19 mouse cellular contexts compared by ENCODE assay signal in genomic region chr10:27123763-27124162, GRCm38 (mm10).
A peak's percentile ranks its signal among the peaks of the same experiment; 100 is the strongest.
DNase-seq lines count a peak whose midpoint lies in the region; ATAC-seq and TF ChIP-seq lines count a peak whose summit lies in the region.
"Had no signal": no experiment of that assay in that cellular context is flagged by ENCODE, and none has a peak within 500 bp of the region (broad histone marks: within the 10 kb centered on the region; RNA-seq: fewer than 3 reads in every experiment).

No protein-coding gene starts in this region.

- 38% methylated on average over 5 of the region's 5 CpGs for whole genome bisulfite sequencing in forebrain, postnatal 0 days
- WGBS in forebrain, embryonic 13.5 days, result 84% methylated on average over 5 of the region's 5 CpGs
- 60% methylated on average over 5 of the region's 5 CpGs for WGBS in lung, embryonic 14.5 days

- no peaks in the 10 kb centered on the region for H3K4me1 ChIP-seq in forebrain, postnatal 0 days (ENCODE audit: insufficient read depth)
- H3K4me1 ChIP-seq in forebrain, embryonic 13.5 days, result no peaks in the 10 kb centered on the region
- H3K4me1 ChIP-seq in lung, embryonic 14.5 days (ENCODE audit: insufficient read depth), result no peaks in the 10 kb centered on the region
- H3K4me1 ChIP-seq: hindbrain, embryonic 15.5 days; midbrain, embryonic 13.5 days; neural tube, embryonic 13.5 days; stomach, embryonic 15.5 days had no signal

- no peaks in the 10 kb centered on the region for H3K9me3 ChIP-seq in forebrain, postnatal 0 days (ENCODE audit: low read length)
- H3K9me3 ChIP-seq in forebrain, embryonic 13.5 days (replicated peaks), result no peaks in the 10 kb centered on the region
- no peaks in the 10 kb centered on the region for H3K9me3 ChIP-seq in lung, embryonic 14.5 days (ENCODE audit: low read depth, low read length)
- H3K9me3 ChIP-seq: hindbrain, embryonic 15.5 days; midbrain, embryonic 13.5 days; neural tube, embryonic 13.5 days; stomach, embryonic 15.5 days had no signal

- no peak overlapping the region for H3K4me2 ChIP-seq in forebrain, postnatal 0 days (ENCODE audit: low read depth)
- no peak overlapping the region for H3K4me2 ChIP-seq in forebrain, embryonic 13.5 days
- no peak overlapping the region for H3K4me2 ChIP-seq in lung, embryonic 14.5 days
- H3K4me2 ChIP-seq: hindbrain, embryonic 15.5 days; midbrain, embryonic 13.5 days; neural tube, embryonic 13.5 days; stomach, embryonic 15.5 days had no signal

- no peak overlapping the region for H3K27ac ChIP-seq in forebrain, postnatal 0 days (ENCODE audit: low read depth, low read length)
- no peak overlapping the region for H3K27ac ChIP-seq in forebrain, embryonic 13.5 days
- no peak overlapping the region for H3K27ac ChIP-seq in lung, embryonic 14.5 days (ENCODE audit: low read depth)
- H3K27ac ChIP-seq: hindbrain, embryonic 15.5 days; midbrain, embryonic 13.5 days; neural tube, embryonic 13.5 days; stomach, embryonic 15.5 days had no signal

- H3K4me3 ChIP-seq in forebrain, postnatal 0 days (ENCODE audit: low read depth, low read length), result no peak overlapping the region
- no peak overlapping the region for H3K4me3 ChIP-seq in forebrain, embryonic 13.5 days
- H3K4me3 ChIP-seq in lung, embryonic 14.5 days (ENCODE audit: low read depth, low read length), result no peak overlapping the region
- H3K4me3 ChIP-seq: hindbrain, embryonic 15.5 days; midbrain, embryonic 13.5 days; neural tube, embryonic 13.5 days; stomach, embryonic 15.5 days had no signal

- H3K36me3 ChIP-seq in forebrain, postnatal 0 days (ENCODE audit: insufficient read depth), result no peaks in the 10 kb centered on the region
- no peaks in the 10 kb centered on the region for H3K36me3 ChIP-seq in forebrain, embryonic 13.5 days (ENCODE audit: poor library complexity, severe bottlenecking)
- no peaks in the 10 kb centered on the region for H3K36me3 ChIP-seq in lung, embryonic 14.5 days (ENCODE audit: insufficient read depth)
- H3K36me3 ChIP-seq: hindbrain, embryonic 15.5 days; midbrain, embryonic 13.5 days; neural tube, embryonic 13.5 days; stomach, embryonic 15.5 days had no signal

- no peak for TF ChIP-seq CTCF in forebrain, postnatal 0 days (IDR thresholded peaks at IDR 0.05; ENCODE audit: low read depth)
- no peak for TF ChIP-seq CTCF in lung, embryonic 14.5 days (IDR thresholded peaks at IDR 0.05; ENCODE audit: low read depth)

- H3K27me3 ChIP-seq in forebrain, postnatal 0 days (ENCODE audit: insufficient read depth, low read length), result no peaks in the 10 kb centered on the region
- H3K27me3 ChIP-seq in forebrain, embryonic 13.5 days, result no peaks in the 10 kb centered on the region
- no peaks in the 10 kb centered on the region for H3K27me3 ChIP-seq in lung, embryonic 14.5 days (ENCODE audit: insufficient read depth, low read length)
- H3K27me3 ChIP-seq: hindbrain, embryonic 15.5 days; midbrain, embryonic 13.5 days; neural tube, embryonic 13.5 days; stomach, embryonic 15.5 days had no signal

- no peak overlapping the region for H3K9ac ChIP-seq in forebrain, postnatal 0 days
- H3K9ac ChIP-seq in forebrain, embryonic 13.5 days, result no peak overlapping the region
- H3K9ac ChIP-seq in lung, embryonic 14.5 days, result no peak overlapping the region
- H3K9ac ChIP-seq: hindbrain, embryonic 15.5 days; midbrain, embryonic 13.5 days; neural tube, embryonic 13.5 days; stomach, embryonic 15.5 days had no signal

- peak; percentile 46 for DNase-seq in forebrain, postnatal 0 days
- DNase-seq in lung, embryonic 14.5 days, result peak; percentile 60
- DNase-seq in lung, adult 18-20 months, result no peak
- DNase-seq in 3T3-L1 (ENCODE audit: low read depth, low spot score), result peak; percentile 53
- peak; percentile 58 for DNase-seq in brain, adult 2 months (ENCODE audit: low read depth, low spot score)
- DNase-seq in adrenal gland, postnatal 36 days, result no peak
- DNase-seq: adrenal gland, adult 2 months; heart, postnatal 36 days; kidney, postnatal 10 days; liver; right cerebral cortex, postnatal 14 days; thymus, adult 18-20 months; thymus, postnatal 4 days had no signal

- peak; percentile 47 for ATAC-seq in forebrain, postnatal 0 days
- no peak for ATAC-seq in forebrain, embryonic 13.5 days
- ATAC-seq in lung, embryonic 14.5 days (ENCODE audit: insufficient read depth), result no peak
- ATAC-seq: intestine, embryonic 16.5 days; midbrain, embryonic 13.5 days had no signal

Comparison
In these comparisons a context has a peak if more than half of its experiments do, and no peak if none do; other contexts are left out.
1. DNase-seq: peak in forebrain, postnatal 0 days (single experiment), lung, embryonic 14.5 days (single experiment), 3T3-L1 (single experiment) and brain, adult 2 months (single experiment); none in lung, adult 18-20 months (0 of 2) and adrenal gland, postnatal 36 days (0 of 2).